Mouse (Mus musculus) fibroblast of lung, adult 2 months (primary cell): ENCODE measurements around the gene Ttc3.
A peak's percentile ranks its signal among the peaks of the same experiment; 100 is the strongest.
"Not testable (repeated sequence)": the region's sequence is repeated elsewhere in the genome, so short reads cannot be mapped to it uniquely, and the experiment has no call there.

Experiments used
- DNase-seq: peaks from one replicate; pipeline ENCODE4 v3.0.0-alpha.2; 2011; ENCODE audit warnings: low read depth

Ttc3 gene

GRCm38 (mm10) chr16:94435495-94436234 is 65.2 kb downstream of the Ttc3 start:
- peak; percentile 67 for DNase-seq

- DNase-seq: no peak
Observed at GRCm38 (mm10) chr16:94436801-94437200, 66.4 kb downstream of the Ttc3 start.

- no peak for DNase-seq
Observed at GRCm38 (mm10) chr16:94441361-94441760, 70.9 kb downstream of the Ttc3 start.

GRCm38 (mm10) chr16:94449151-94449550 is 78.7 kb downstream of the Ttc3 start:
- DNase-seq: no peak

- no peak for DNase-seq
Observed at GRCm38 (mm10) chr16:94449632-94450031, 79.2 kb downstream of the Ttc3 start.

GRCm38 (mm10) chr16:94451545-94452488 is 81.4 kb downstream of the Ttc3 start:
- DNase-seq: no peak

GRCm38 (mm10) chr16:94452768-94453167 is 82.3 kb downstream of the Ttc3 start:
- no peak for DNase-seq

- DNase-seq: no peak
Observed at GRCm38 (mm10) chr16:94454146-94454545, 83.7 kb downstream of the Ttc3 start.

- no peak for DNase-seq
Observed at GRCm38 (mm10) chr16:94464067-94464466, 93.6 kb downstream of the Ttc3 start.

- no peak for DNase-seq
Observed at GRCm38 (mm10) chr16:94465900-94466299, 95.5 kb downstream of the Ttc3 start.

- not testable (repeated sequence) for DNase-seq
Observed at GRCm38 (mm10) chr16:94466317-94466716, 95.9 kb downstream of the Ttc3 start.

- DNase-seq: peak; percentile 81
Observed at GRCm38 (mm10) chr16:94467337-94468055, 97.1 kb downstream of the Ttc3 start.

GRCm38 (mm10) chr16:94468391-94468790 is 98.0 kb downstream of the Ttc3 start:
- no peak for DNase-seq

- DNase-seq: peak; percentile 76
Observed at GRCm38 (mm10) chr16:94472515-94472951, 102.1 kb downstream of the Ttc3 start.

- no peak for DNase-seq
Observed at GRCm38 (mm10) chr16:94473086-94473822, 102.8 kb downstream of the Ttc3 start.

GRCm38 (mm10) chr16:94484752-94485535 is 114.5 kb downstream of the Ttc3 start:
- no peak for DNase-seq

GRCm38 (mm10) chr16:94487341-94487740 is 116.9 kb downstream of the Ttc3 start:
- peak; percentile 54 for DNase-seq

- DNase-seq: no peak
Observed at GRCm38 (mm10) chr16:94489326-94489725, 118.9 kb downstream of the Ttc3 start.

- not testable (repeated sequence) for DNase-seq
Observed at GRCm38 (mm10) chr16:94497176-94497575, 126.8 kb downstream of the Ttc3 start.

GRCm38 (mm10) chr16:94497911-94498310 is 127.5 kb downstream of the Ttc3 start:
- peak; percentile 76 for DNase-seq

- DNase-seq: no peak
Observed at GRCm38 (mm10) chr16:94504192-94504591, 133.8 kb downstream of the Ttc3 start.
